Mouse (Mus musculus) limb, embryonic 11.5 days (tissue): ENCODE data around the gene Pilrb2. TPM values are rescaled to one million over a fixed set of nuclear protein-coding genes. Genes with fewer than 3 reads are reported as not detected.
"Not testable (repeated sequence)": the region's sequence is repeated elsewhere in the genome, so short reads cannot be mapped to it uniquely, and the experiment has no call there.

Source experiments
- ATAC-seq: fragments of 200-750 bp; cut with Nextera tagmentation; 2 replicates; pipeline ENCODE4 v1.8.0; 2017; ENCODE audit warnings: low read depth; ENCODE audit not compliant: insufficient number of reproducible peaks, low FRiP score, low TSS enrichment
- DNase-seq: peaks from one replicate; pipeline ENCODE4 v3.0.0-alpha.2; 2015; ENCODE audit warnings: low spot score
- H3K27ac ChIP-seq: fragments of 300-500 bp; sonication (generic); replicated peaks from 2 replicates; pipeline ENCODE4 v1.5.1; 2014; ENCODE audit warnings: low read depth, mild to moderate bottlenecking, low read length
- H3K27me3 ChIP-seq: fragments of 300-500 bp; sonication (generic); 2 replicates; pipeline ENCODE4 v1.6.1; 2014; ENCODE audit warnings: mild to moderate bottlenecking, low read length, mixed read lengths; ENCODE audit not compliant: control insufficient read depth, insufficient read depth
- H3K36me3 ChIP-seq: fragments of 300-500 bp; sonication (generic); 2 replicates; pipeline ENCODE4 v1.6.1; 2014; ENCODE audit warnings: mild to moderate bottlenecking, low read length, moderate library complexity, mixed read lengths; ENCODE audit not compliant: control insufficient read depth, insufficient read depth
- H3K4me1 ChIP-seq: fragments of 300-500 bp; sonication (generic); 2 replicates; pipeline ENCODE4 v1.6.1; 2014; ENCODE audit warnings: low read length, mixed read lengths; ENCODE audit not compliant: control insufficient read depth, insufficient read depth
- H3K4me2 ChIP-seq: fragments of 300-500 bp; sonication (generic); 2 replicates; pipeline ENCODE4 v1.6.1; 2014; ENCODE audit warnings: low read depth, mild to moderate bottlenecking, moderate library complexity; ENCODE audit not compliant: severe bottlenecking
- H3K4me3 ChIP-seq: fragments of 300-500 bp; sonication (generic); 2 replicates; pipeline ENCODE4 v1.5.1; 2014; ENCODE audit warnings: low read depth, low read length
- H3K9ac ChIP-seq: fragments of 300-500 bp; sonication (generic); 2 replicates; pipeline ENCODE4 v1.6.1; 2014; ENCODE audit warnings: mild to moderate bottlenecking, low read length
- H3K9me3 ChIP-seq: fragments of 300-500 bp; sonication (generic); 2 replicates; pipeline ENCODE4 v1.6.1; 2016; ENCODE audit warnings: low read length; ENCODE audit not compliant: control insufficient read depth
- WGBS: fragments of 180-500 bp; shearing (Covaris S2); extraction: QIAGEN DNeasy Blood & Tissue Kit; methylation state at CpG from one replicate; pipeline ENCODE4 v1.1.7; 2014; 5-methylcytosine and 5-hydroxymethylcytosine counted together
- polyA plus RNA-seq: library from polyadenylated mRNA; unstranded; fragments of >200 nt; fragmentation: Nextera tagmentation; extraction: Ambion mirVana; gene quantifications from 2 replicates; pipeline ENCODE4 v1.2.1, GENCODE M21; 2014

Gene Pilrb2
- polyA plus RNA-seq = not detected in 2 replicates

- DNase-seq, H3K27ac ChIP-seq, H3K4me1 ChIP-seq, H3K36me3 ChIP-seq, H3K4me3 ChIP-seq, H3K9ac ChIP-seq, H3K4me2 ChIP-seq, H3K9me3 ChIP-seq, ATAC-seq, H3K27me3 ChIP-seq: not testable (repeated sequence)
- WGBS = 70% methylated on average over 2 of the region's 3 CpGs
Measured at GRCm38 (mm10) chr5:137871644-137872380, at the start of gene Pilrb2. Gene Pilrb2 (minus strand): TSS chr5:137871815.

- H3K9me3 ChIP-seq = no peaks in the 10 kb centered on the region
- ATAC-seq (no peak), DNase-seq (no peak)
- H3K4me2 ChIP-seq = no peak overlapping the region
- no peak overlapping the region for H3K9ac ChIP-seq
- no peaks in the 10 kb centered on the region for H3K27me3 ChIP-seq
- H3K36me3 ChIP-seq = no peaks in the 10 kb centered on the region
- no peak overlapping the region for H3K4me3 ChIP-seq
- H3K4me1 ChIP-seq = no peaks in the 10 kb centered on the region
- 76% methylated on average over 6 of the region's 6 CpGs for WGBS
- H3K27ac ChIP-seq = no peak overlapping the region
Measured at GRCm38 (mm10) chr5:137915550-137915949, 43.9 kb upstream of the Pilrb2 start.

- H3K9me3 ChIP-seq = no peaks in the 10 kb centered on the region
- H3K9ac ChIP-seq = no peak overlapping the region
- no peak overlapping the region for H3K27ac ChIP-seq
- no peaks in the 10 kb centered on the region for H3K36me3 ChIP-seq
- no peak overlapping the region for H3K4me2 ChIP-seq
- DNase-seq (no peak), ATAC-seq (no peak)
- no peaks in the 10 kb centered on the region for H3K4me1 ChIP-seq
- H3K4me3 ChIP-seq = no peak overlapping the region
- no peaks in the 10 kb centered on the region for H3K27me3 ChIP-seq
Measured at GRCm38 (mm10) chr5:137914508-137914907, 42.9 kb upstream of the Pilrb2 start.

GRCm38 (mm10) chr5:137909564-137910262 lies 38.1 kb upstream of the Pilrb2 start:
- Histone ChIP-seq H3K27me3 (no peaks in the 10 kb centered on the region), H3K9ac (no peak overlapping the region), H3K36me3 (no peaks in the 10 kb centered on the region), H3K27ac (no peak overlapping the region), H3K4me3 (no peak overlapping the region), H3K4me2 (no peak overlapping the region), H3K9me3 (no peaks in the 10 kb centered on the region), H3K4me1 (no peaks in the 10 kb centered on the region)
- ATAC-seq (no peak), DNase-seq (no peak)
- WGBS = 89% methylated on average over 3 of the region's 3 CpGs

- WGBS = 84% methylated on average over 1 of the region's 1 CpGs
- Histone ChIP-seq H3K4me2 (no peak overlapping the region), H3K9ac (no peak overlapping the region), H3K4me1 (no peaks in the 10 kb centered on the region), H3K4me3 (no peak overlapping the region), H3K9me3 (no peaks in the 10 kb centered on the region), H3K27me3 (no peaks in the 10 kb centered on the region), H3K36me3 (no peaks in the 10 kb centered on the region), H3K27ac (no peak overlapping the region)
- ATAC-seq (no peak), DNase-seq (no peak)
Measured at GRCm38 (mm10) chr5:137897812-137898211, 26.2 kb upstream of the Pilrb2 start.

- no peaks in the 10 kb centered on the region for H3K36me3 ChIP-seq
- no peak overlapping the region for H3K9ac ChIP-seq
- H3K4me3 ChIP-seq = no peak overlapping the region
- H3K9me3 ChIP-seq = no peaks in the 10 kb centered on the region
- H3K4me2 ChIP-seq = no peak overlapping the region
- ATAC-seq (no peak), DNase-seq (no peak)
- 60% methylated on average over 1 of the region's 1 CpGs for WGBS
- no peaks in the 10 kb centered on the region for H3K4me1 ChIP-seq
- H3K27ac ChIP-seq = no peak overlapping the region
- H3K27me3 ChIP-seq = no peaks in the 10 kb centered on the region
Measured at GRCm38 (mm10) chr5:137892954-137893353, 21.3 kb upstream of the Pilrb2 start.

- 82% methylated on average over 1 of the region's 1 CpGs for WGBS
- H3K27me3 ChIP-seq = no peaks in the 10 kb centered on the region
- H3K27ac ChIP-seq = no peak overlapping the region
- no peak overlapping the region for H3K4me3 ChIP-seq
- DNase-seq (no peak), ATAC-seq (no peak)
- no peaks in the 10 kb centered on the region for H3K36me3 ChIP-seq
- no peak overlapping the region for H3K9ac ChIP-seq
- no peaks in the 10 kb centered on the region for H3K4me1 ChIP-seq
- H3K9me3 ChIP-seq = no peaks in the 10 kb centered on the region
- H3K4me2 ChIP-seq = no peak overlapping the region
Measured at GRCm38 (mm10) chr5:137887666-137888065, 16.1 kb upstream of the Pilrb2 start.

GRCm38 (mm10) chr5:137885894-137886293 lies 14.3 kb upstream of the Pilrb2 start:
- no peaks in the 10 kb centered on the region for H3K27me3 ChIP-seq
- 14% methylated on average over 2 of the region's 2 CpGs for WGBS
- H3K36me3 ChIP-seq = no peaks in the 10 kb centered on the region
- ATAC-seq (no peak), DNase-seq (peak; percentile 60)
- H3K9ac ChIP-seq = no peak overlapping the region
- no peaks in the 10 kb centered on the region for H3K9me3 ChIP-seq
- no peaks in the 10 kb centered on the region for H3K4me1 ChIP-seq
- no peak overlapping the region for H3K4me3 ChIP-seq
- H3K27ac ChIP-seq = no peak overlapping the region
- H3K4me2 ChIP-seq = no peak overlapping the region
